Mouse (Mus musculus): ENCODE data around the gene Gatd1. TPM values are rescaled to one million over a fixed set of nuclear protein-coding genes. Genes with fewer than 3 reads are reported as not detected.

Gene Gatd1
- total RNA-seq, 2 experiments from 2014 or later = 37.7 to 39.9 TPM

Other genes with a start within 250 kb of the Gatd1 start
- gene Rnh1, start 241.3 kb downstream of the Gatd1 start, total RNA-seq (2021) = 10 to 100 TPM; 35.5 to 45.9 TPM
- 100 to 1,000 TPM; 201 TPM for gene Hras, start 220.1 kb downstream of the Gatd1 start, total RNA-seq (2021)
- gene Lrrc56, start 220.0 kb downstream of the Gatd1 start, total RNA-seq (2021) = 1 to 10 TPM; 4.3 to 4.5 TPM
- gene Lmntd2, start 200.1 kb downstream of the Gatd1 start, total RNA-seq (2021) = not detected
- 1 to 10 TPM in 1 of 2 experiments, under 1 TPM in 1; 0.71 to 1.5 TPM for gene Rassf7, start 198.3 kb downstream of the Gatd1 start, total RNA-seq (2021)
- gene Phrf1, start 185.4 kb downstream of the Gatd1 start, total RNA-seq (2021) = 10 to 100 TPM; 76.9 to 78.8 TPM
- 1 to 10 TPM in 1 of 2 experiments, under 1 TPM in 1; 0.46 to 1.2 TPM for gene Irf7, start 147.7 kb downstream of the Gatd1 start, total RNA-seq (2021)
- gene Cdhr5, start 137.3 kb downstream of the Gatd1 start, total RNA-seq (2021) = not detected
- not detected for gene Sct, start 135.0 kb downstream of the Gatd1 start, total RNA-seq (2021)
- not detected for gene Drd4, start 122.1 kb downstream of the Gatd1 start, total RNA-seq (2021)
- gene Deaf1, start 86.4 kb downstream of the Gatd1 start, total RNA-seq (2021) = 10 to 100 TPM; 66.3 to 79.6 TPM
- 10 to 100 TPM; 29.2 to 30.5 TPM for gene Tmem80, start 86.4 kb downstream of the Gatd1 start, total RNA-seq (2021)
- 1 to 10 TPM; 5.0 to 9.0 TPM for gene Eps8l2, start 75.3 kb downstream of the Gatd1 start, total RNA-seq (2021)
- 100 to 1,000 TPM; 122 to 125 TPM for gene Taldo1, start 21.9 kb downstream of the Gatd1 start, total RNA-seq (2021)
- 100 to 1,000 TPM; 265 to 270 TPM for gene Cend1, start 15.4 kb upstream of the Gatd1 start, total RNA-seq (2021)
- 100 to 1,000 TPM; 319 to 320 TPM for gene Slc25a22, start 23.8 kb upstream of the Gatd1 start, total RNA-seq (2021)
- 1 to 10 TPM in 1 of 2 experiments, under 1 TPM in 1; 0.69 to 1.1 TPM for gene Pidd1, start 29.9 kb upstream of the Gatd1 start, total RNA-seq (2021)
- gene Rplp2, start 33.2 kb upstream of the Gatd1 start, total RNA-seq (2021) = 100 to 1,000 TPM; 557 to 573 TPM
- gene Pnpla2, start 41.1 kb upstream of the Gatd1 start, total RNA-seq (2021) = 10 to 100 TPM; 29.9 to 35.6 TPM
- gene Cracr2b, start 47.0 kb upstream of the Gatd1 start, total RNA-seq (2021) = 1 to 10 TPM; 3.3 TPM
- gene Cd151, start 53.3 kb upstream of the Gatd1 start, total RNA-seq (2021) = 10 to 100 TPM; 24.2 to 26.0 TPM
- gene Polr2l, start 61.0 kb upstream of the Gatd1 start, total RNA-seq (2021) = 10 to 100 TPM; 39.2 to 42.8 TPM
- gene Tspan4, start 61.1 kb upstream of the Gatd1 start, total RNA-seq (2021) = 10 to 100 TPM; 11.3 to 11.7 TPM
- 10 to 100 TPM; 72.6 to 76.2 TPM for gene Chid1, start 125.7 kb upstream of the Gatd1 start, total RNA-seq (2021)
- gene Ap2a2, start 148.0 kb upstream of the Gatd1 start, total RNA-seq (2021) = 100 to 1,000 TPM; 233 to 238 TPM
- not detected for gene Muc6, start 241.2 kb upstream of the Gatd1 start, total RNA-seq (2021)